Mouse (Mus musculus) liver, postnatal 0 days (tissue): ENCODE data around the gene Olfr643.

ENCODE experiments used
- CTCF ChIP-seq: sonication (generic); IDR thresholded peaks from 2 replicates; pipeline ENCODE4 v1.5.1; 2016; ENCODE audit warnings: antibody characterized with exemption, low read depth
- EP300 ChIP-seq: IDR thresholded peaks from 2 replicates; pipeline ENCODE4 v1.6.1; 2016; ENCODE audit warnings: antibody characterized with exemption, low read depth, mild to moderate bottlenecking

DNA sequence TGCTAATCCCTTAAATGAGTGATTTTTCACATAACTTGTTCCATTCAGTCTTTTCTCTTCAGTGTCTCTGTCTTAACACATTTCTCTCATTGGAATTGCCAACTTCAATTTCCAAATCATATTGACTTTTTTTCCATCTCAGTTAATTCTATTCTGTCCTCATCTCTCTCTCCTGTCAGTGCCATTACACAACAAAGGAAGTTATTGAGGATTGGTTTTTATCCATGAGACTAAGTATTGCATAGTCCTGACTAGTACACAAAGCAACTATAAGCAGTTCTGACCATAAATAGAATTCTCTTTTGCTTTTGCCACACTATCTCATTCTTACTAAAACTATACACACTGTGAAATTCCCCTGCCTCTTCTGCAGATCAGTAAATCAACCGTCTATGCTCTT is 41.9 kb upstream of the Olfr643 start:
- no peak for TF ChIP-seq CTCF
- no peak for TF ChIP-seq EP300
